Mouse (Mus musculus): ENCODE measurements around the gene Satb2. TPM values are rescaled to one million over a fixed set of nuclear protein-coding genes. Genes with fewer than 3 reads are reported as not detected.

Satb2 gene
- polyA plus RNA-seq (2014; fragmentation: Nextera tagmentation; extraction: Ambion mirVana), result 1.2 and 1.5 TPM in 2 replicates

DNA sequence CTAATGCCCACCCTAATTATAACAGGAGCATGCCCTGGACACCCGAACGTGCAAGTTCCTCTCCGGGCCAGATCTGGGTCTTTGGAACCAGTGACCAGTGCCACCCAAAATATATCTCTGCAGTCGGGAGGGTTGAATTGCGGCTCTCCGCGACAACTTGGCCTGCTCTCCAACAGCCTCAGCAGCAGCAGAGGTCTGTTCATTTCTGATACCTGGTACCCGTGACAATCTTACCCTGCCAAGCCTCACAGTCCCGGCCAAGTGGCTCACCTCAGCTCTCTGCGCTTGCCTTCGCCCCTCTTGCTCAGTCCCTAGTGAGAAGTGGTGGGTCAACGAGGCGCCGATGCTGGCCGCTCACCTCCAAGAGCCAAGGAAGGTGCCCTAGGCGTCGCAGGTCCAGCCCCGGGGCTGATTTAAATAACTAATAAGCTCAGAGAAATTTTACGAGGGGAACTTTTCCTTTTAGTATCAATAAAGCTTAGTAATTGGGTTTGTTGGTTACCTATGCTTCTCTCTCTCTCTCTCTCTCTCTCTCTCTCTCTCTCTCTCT, at the start of gene Satb2:
TSS of gene Satb2 (minus strand) at position 500 of the 550 bp plus-strand sequence.
- no peak within 1 kb of the TSS for H3K9ac ChIP-seq (ENCODE audit: low read length)

DNA sequence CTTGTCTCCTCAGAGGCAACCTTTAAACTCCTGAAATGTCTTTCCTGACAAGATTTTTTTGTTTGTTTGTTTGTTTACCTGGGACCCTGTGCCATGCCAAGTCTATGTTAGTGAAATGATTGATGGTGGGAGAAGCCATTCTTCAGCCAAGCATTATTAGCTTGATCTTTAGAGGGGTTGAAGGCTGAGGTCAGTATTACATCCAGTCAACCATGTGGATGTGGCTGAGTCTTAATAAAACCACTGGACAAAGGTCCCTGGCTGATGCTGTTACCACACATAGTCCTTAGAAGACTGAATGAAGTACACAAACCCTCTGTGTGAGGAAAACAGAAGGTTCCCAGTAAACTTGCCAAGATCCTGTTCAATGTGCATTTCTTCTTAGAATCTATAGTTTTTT, 40.5 kb upstream of the Satb2 start:
- H3K27me3 ChIP-seq (ENCODE audit: control insufficient read depth, insufficient read depth, low read length), result no peaks in the 10 kb centered on the region
- no peak overlapping the region for H3K9ac ChIP-seq (ENCODE audit: low read length)
- H3K4me3 ChIP-seq (ENCODE audit: low read depth, low read length), result no peak overlapping the region
- no peak overlapping the region for H3K27ac ChIP-seq (ENCODE audit: low read depth, low read length)
- no peak for ATAC-seq (ENCODE audit: low FRiP score)
- no peak overlapping the region for H3K4me2 ChIP-seq
- no peaks in the 10 kb centered on the region for H3K36me3 ChIP-seq (ENCODE audit: control insufficient read depth, insufficient read depth, low read length)
- no peaks in the 10 kb centered on the region for H3K9me3 ChIP-seq (ENCODE audit: control insufficient read depth, low read length)
- H3K4me1 ChIP-seq (ENCODE audit: control insufficient read depth, insufficient read depth, low read length), result no peaks in the 10 kb centered on the region
- DNase-seq (ENCODE audit: low spot score, missing footprints), result no peak

More for the DNA sequence above, at the start of gene Satb2:
- Histone ChIP-seq H3K36me3 (ENCODE audit: control insufficient read depth, insufficient read depth, low read length) (no peaks in the 10 kb centered on the region), H3K27ac (ENCODE audit: low read depth, low read length) (no peak within 1 kb of the TSS), H3K9me3 (ENCODE audit: control insufficient read depth, low read length) (no peaks in the 10 kb centered on the region), H3K4me1 (ENCODE audit: control insufficient read depth, insufficient read depth, low read length) (peaks cover 7% of the 10 kb centered on the region; the same call in 1 of the 2 replicates), H3K4me2 (peak within 1 kb of the TSS; percentile 36), H3K4me3 (ENCODE audit: low read depth, low read length) (peak within 1 kb of the TSS; percentile 13; the same call in 1 of the 2 replicates), H3K27me3 (ENCODE audit: control insufficient read depth, insufficient read depth, low read length) (peaks cover 74% of the 10 kb centered on the region)
- under 1% methylated on average over 19 of the region's 19 CpGs for WGBS
- no peak for ATAC-seq (ENCODE audit: low FRiP score)
- DNase-seq (ENCODE audit: low spot score, missing footprints), result peak; percentile 94

DNA sequence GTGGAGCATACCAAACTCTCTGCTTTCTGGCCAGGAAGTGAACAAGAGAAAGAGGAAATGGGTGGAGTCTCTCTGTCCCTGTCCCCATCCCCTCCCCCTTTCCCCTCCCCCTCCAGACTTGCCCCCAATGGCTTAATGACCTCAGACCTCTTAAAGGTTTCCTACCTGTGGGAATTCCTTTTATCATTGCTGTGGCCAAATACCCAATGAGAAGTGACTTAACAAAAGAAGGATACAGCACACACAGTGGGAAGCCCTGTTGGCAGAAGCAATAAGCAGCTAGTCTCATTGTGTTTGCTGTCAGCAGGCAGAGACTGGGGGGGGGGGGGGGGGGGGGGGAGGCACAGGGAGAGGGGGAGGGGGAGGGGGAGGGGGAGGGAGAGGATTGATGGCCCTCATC, 35.4 kb upstream of the Satb2 start:
- H3K9ac ChIP-seq (ENCODE audit: low read length), result no peak overlapping the region
- H3K36me3 ChIP-seq (ENCODE audit: control insufficient read depth, insufficient read depth, low read length), result no peaks in the 10 kb centered on the region
- no peak for DNase-seq (ENCODE audit: low spot score, missing footprints)
- no peak overlapping the region for H3K4me3 ChIP-seq (ENCODE audit: low read depth, low read length)
- no peaks in the 10 kb centered on the region for H3K27me3 ChIP-seq (ENCODE audit: control insufficient read depth, insufficient read depth, low read length)
- H3K4me1 ChIP-seq (ENCODE audit: control insufficient read depth, insufficient read depth, low read length), result no peaks in the 10 kb centered on the region
- H3K9me3 ChIP-seq (ENCODE audit: control insufficient read depth, low read length), result no peaks in the 10 kb centered on the region
- ATAC-seq (ENCODE audit: low FRiP score), result no peak
- no peak overlapping the region for H3K4me2 ChIP-seq
- H3K27ac ChIP-seq (ENCODE audit: low read depth, low read length), result no peak overlapping the region

DNA sequence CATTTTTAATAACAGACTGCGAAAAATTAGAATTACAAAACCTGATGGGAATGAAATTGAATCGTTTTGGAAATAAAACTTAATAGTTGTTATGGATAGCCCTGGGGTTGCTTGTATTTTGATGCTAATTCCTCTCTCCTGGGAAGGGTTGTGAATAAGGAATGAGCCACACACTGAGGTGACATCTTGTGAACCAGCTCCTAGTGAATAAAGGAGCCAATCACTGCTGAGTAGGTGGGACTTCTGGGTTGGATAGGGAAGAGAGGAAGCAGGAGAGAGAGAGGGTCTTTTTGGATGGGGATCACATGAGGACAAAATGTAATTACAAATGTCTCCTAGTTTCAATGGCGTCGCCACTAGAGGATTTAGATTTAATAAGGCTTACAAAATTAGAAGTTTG, 30.7 kb upstream of the Satb2 start:
- Histone ChIP-seq H3K27me3 (ENCODE audit: control insufficient read depth, insufficient read depth, low read length) (no peaks in the 10 kb centered on the region), H3K4me1 (ENCODE audit: control insufficient read depth, insufficient read depth, low read length) (no peaks in the 10 kb centered on the region), H3K36me3 (ENCODE audit: control insufficient read depth, insufficient read depth, low read length) (no peaks in the 10 kb centered on the region), H3K27ac (ENCODE audit: low read depth, low read length) (no peak overlapping the region), H3K4me3 (ENCODE audit: low read depth, low read length) (no peak overlapping the region), H3K9ac (ENCODE audit: low read length) (no peak overlapping the region), H3K9me3 (ENCODE audit: control insufficient read depth, low read length) (no peaks in the 10 kb centered on the region), H3K4me2 (no peak overlapping the region)
- ATAC-seq (ENCODE audit: low FRiP score) (no peak), DNase-seq (ENCODE audit: low spot score, missing footprints) (no peak)
- 67% methylated on average over 4 of the region's 4 CpGs for WGBS

DNA sequence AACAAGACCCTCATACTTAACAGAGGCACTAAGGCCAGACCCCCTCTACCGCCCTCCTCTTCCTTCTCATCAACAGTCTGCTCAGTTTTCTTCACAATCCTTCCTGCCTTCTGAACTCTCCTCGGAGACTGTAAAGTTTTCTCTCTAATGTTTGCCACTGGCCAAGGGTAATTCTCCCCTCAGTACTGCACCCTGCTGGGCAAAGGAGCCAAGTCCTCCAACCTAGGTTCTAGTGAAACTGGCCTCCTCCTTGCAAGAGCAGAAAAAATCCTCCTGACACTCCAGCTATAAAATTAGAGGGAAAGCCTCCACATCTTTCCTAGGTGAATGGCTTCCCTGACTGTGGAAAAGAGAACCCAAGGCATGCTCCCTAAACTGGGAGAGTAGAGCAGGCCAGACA, 16.6 kb upstream of the Satb2 start:
- H3K4me3 ChIP-seq (ENCODE audit: low read depth, low read length), result no peak overlapping the region
- H3K9ac ChIP-seq (ENCODE audit: low read length), result no peak overlapping the region
- H3K9me3 ChIP-seq (ENCODE audit: control insufficient read depth, low read length), result no peaks in the 10 kb centered on the region
- WGBS, result 81% methylated on average over 2 of the region's 2 CpGs
- no peaks in the 10 kb centered on the region for H3K4me1 ChIP-seq (ENCODE audit: control insufficient read depth, insufficient read depth, low read length)
- H3K36me3 ChIP-seq (ENCODE audit: control insufficient read depth, insufficient read depth, low read length), result no peaks in the 10 kb centered on the region
- H3K27me3 ChIP-seq (ENCODE audit: control insufficient read depth, insufficient read depth, low read length), result no peaks in the 10 kb centered on the region
- DNase-seq (ENCODE audit: low spot score, missing footprints), result no peak
- no peak overlapping the region for H3K4me2 ChIP-seq
- no peak overlapping the region for H3K27ac ChIP-seq (ENCODE audit: low read depth, low read length)
- no peak for ATAC-seq (ENCODE audit: low FRiP score)

DNA sequence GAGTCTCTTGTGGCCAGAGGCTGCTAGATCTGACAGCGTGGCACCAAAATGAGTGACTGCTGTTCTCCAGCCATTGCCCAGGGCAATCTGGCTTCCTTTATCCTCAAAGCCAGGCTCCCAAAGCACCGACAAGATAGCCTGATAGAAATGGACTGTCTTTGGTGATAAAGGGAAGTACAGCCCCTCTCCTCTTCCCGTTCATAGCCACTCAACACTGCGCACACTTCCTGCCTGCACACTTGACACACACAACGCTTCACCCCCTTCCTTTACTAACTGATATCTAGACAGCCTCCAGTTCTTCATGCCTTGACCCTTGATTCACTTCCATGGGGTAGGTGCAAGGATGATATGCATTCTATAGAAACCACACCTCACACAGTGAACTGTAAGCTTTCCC, 13.9 kb upstream of the Satb2 start:
- H3K36me3 ChIP-seq (ENCODE audit: control insufficient read depth, insufficient read depth, low read length), result no peaks in the 10 kb centered on the region
- H3K4me1 ChIP-seq (ENCODE audit: control insufficient read depth, insufficient read depth, low read length), result no peaks in the 10 kb centered on the region
- 79% methylated on average over 5 of the region's 5 CpGs for WGBS
- H3K27ac ChIP-seq (ENCODE audit: low read depth, low read length), result no peak overlapping the region
- DNase-seq (ENCODE audit: low spot score, missing footprints) (no peak), ATAC-seq (ENCODE audit: low FRiP score) (no peak)
- H3K4me2 ChIP-seq, result no peak overlapping the region
- H3K4me3 ChIP-seq (ENCODE audit: low read depth, low read length), result no peak overlapping the region
- no peak overlapping the region for H3K9ac ChIP-seq (ENCODE audit: low read length)
- H3K9me3 ChIP-seq (ENCODE audit: control insufficient read depth, low read length), result no peaks in the 10 kb centered on the region
- peaks cover 3% of the 10 kb centered on the region for H3K27me3 ChIP-seq (ENCODE audit: control insufficient read depth, insufficient read depth, low read length)

DNA sequence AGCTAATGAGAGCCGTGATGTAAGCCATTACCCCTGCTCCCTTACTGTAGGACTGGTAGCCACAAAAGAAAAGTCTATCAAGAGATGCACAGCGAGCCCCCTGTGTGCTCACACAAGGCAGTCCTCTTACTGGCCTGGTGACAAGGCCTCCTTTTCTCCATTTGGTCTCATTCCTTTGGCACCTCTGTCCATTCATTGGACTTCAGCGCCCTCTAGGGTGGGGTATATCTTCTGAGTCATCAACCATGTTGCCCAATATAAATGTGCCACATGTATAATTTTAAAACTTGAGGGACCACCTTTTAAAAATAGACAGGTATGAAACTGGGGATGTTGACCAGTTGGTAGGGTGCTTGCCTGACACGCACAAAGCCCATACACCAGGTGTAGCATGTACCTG, 13.2 kb upstream of the Satb2 start:
- H3K27me3 ChIP-seq (ENCODE audit: control insufficient read depth, insufficient read depth, low read length), result peaks cover 8% of the 10 kb centered on the region
- H3K36me3 ChIP-seq (ENCODE audit: control insufficient read depth, insufficient read depth, low read length), result no peaks in the 10 kb centered on the region
- no peak overlapping the region for H3K9ac ChIP-seq (ENCODE audit: low read length)
- H3K9me3 ChIP-seq (ENCODE audit: control insufficient read depth, low read length), result no peaks in the 10 kb centered on the region
- no peak for DNase-seq (ENCODE audit: low spot score, missing footprints)
- 51% methylated on average over 4 of the region's 4 CpGs for WGBS
- H3K4me3 ChIP-seq (ENCODE audit: low read depth, low read length), result no peak overlapping the region
- no peaks in the 10 kb centered on the region for H3K4me1 ChIP-seq (ENCODE audit: control insufficient read depth, insufficient read depth, low read length)
- no peak overlapping the region for H3K27ac ChIP-seq (ENCODE audit: low read depth, low read length)
- ATAC-seq (ENCODE audit: low FRiP score), result no peak
- no peak overlapping the region for H3K4me2 ChIP-seq

DNA sequence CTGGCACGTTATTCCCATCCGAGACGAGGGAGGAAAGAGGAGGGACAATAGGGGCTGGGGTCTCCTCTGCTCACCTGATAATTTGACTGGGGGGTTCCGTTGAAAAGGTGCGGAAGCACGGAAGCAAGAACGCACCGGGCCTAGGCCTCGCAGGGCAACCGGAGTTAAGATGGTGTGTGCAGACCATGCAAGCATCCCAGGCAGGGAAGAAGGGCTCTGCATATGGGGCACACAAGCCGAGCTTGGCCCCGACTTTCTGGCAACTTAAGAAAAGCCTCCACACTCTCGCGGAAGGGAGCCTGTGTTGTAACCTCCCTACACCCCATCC, 6.0 kb upstream of the Satb2 start:
- Histone ChIP-seq H3K4me3 (ENCODE audit: low read depth, low read length) (no peak overlapping the region), H3K9me3 (ENCODE audit: control insufficient read depth, low read length) (no peaks in the 10 kb centered on the region), H3K36me3 (ENCODE audit: control insufficient read depth, insufficient read depth, low read length) (no peaks in the 10 kb centered on the region), H3K4me1 (ENCODE audit: control insufficient read depth, insufficient read depth, low read length) (no peaks in the 10 kb centered on the region), H3K27me3 (ENCODE audit: control insufficient read depth, insufficient read depth, low read length) (peaks cover 74% of the 10 kb centered on the region), H3K9ac (ENCODE audit: low read length) (no peak overlapping the region), H3K4me2 (no peak overlapping the region), H3K27ac (ENCODE audit: low read depth, low read length) (no peak overlapping the region)
- no peak for ATAC-seq (ENCODE audit: low FRiP score)
- 1% methylated on average over 14 of the region's 14 CpGs for whole genome bisulfite sequencing
- DNase-seq (ENCODE audit: low spot score, missing footprints), result peak; percentile 90

DNA sequence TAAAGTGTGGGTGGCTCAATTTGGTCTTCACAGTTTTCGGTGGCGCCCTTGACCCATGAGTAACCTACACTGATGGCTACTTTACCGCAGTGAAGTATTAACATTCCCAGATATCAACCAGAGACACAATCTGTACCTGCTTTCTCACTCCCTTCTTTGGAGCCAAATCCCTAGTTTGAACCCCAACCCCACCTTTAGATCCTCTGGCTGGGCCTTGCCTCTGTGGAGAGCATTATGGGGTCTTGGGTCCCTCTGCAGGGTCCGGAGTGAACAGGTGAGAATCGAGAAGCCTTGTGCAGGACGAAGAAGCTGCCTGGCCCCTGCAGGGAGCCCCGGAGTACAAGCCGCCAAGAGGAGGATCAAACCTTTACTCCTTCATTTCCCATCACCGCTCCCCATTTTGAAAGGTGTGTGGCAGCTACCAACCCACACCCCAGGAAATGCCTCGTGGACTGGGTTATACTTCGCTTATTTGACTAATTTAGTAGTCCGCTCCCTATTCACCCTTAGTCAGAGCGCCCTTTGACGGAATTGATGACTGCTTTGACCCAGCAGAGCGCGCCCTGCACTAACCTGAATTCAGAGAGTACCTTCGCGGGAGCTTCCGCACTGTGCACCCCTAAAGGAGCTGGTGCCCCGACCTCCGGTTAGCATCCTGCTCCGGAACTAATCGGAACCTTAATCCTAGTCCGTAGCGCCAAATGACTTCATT, 5.5 kb upstream of the Satb2 start:
- Histone ChIP-seq H3K9me3 (ENCODE audit: control insufficient read depth, low read length) (no peaks in the 10 kb centered on the region), H3K4me3 (ENCODE audit: low read depth, low read length) (no peak overlapping the region), H3K4me1 (ENCODE audit: control insufficient read depth, insufficient read depth, low read length) (no peaks in the 10 kb centered on the region), H3K27ac (ENCODE audit: low read depth, low read length) (no peak overlapping the region), H3K36me3 (ENCODE audit: control insufficient read depth, insufficient read depth, low read length) (no peaks in the 10 kb centered on the region), H3K27me3 (ENCODE audit: control insufficient read depth, insufficient read depth, low read length) (peaks cover 76% of the 10 kb centered on the region), H3K4me2 (no peak overlapping the region), H3K9ac (ENCODE audit: low read length) (no peak overlapping the region)
- DNase-seq (ENCODE audit: low spot score, missing footprints), result peak; percentile 94
- no peak for ATAC-seq (ENCODE audit: low FRiP score)
- under 1% methylated on average over 25 of the region's 25 CpGs for WGBS

All from midbrain, embryonic 11.5 days (tissue).